Mouse (Mus musculus): Measurements from ENCODE around the gene 4930442H23Rik. TPM values are rescaled to one million over a fixed set of nuclear protein-coding genes. Genes with fewer than 3 reads are reported as not detected.

The 4930442H23Rik gene
- total RNA-seq, 2 experiments from 2014 or later: not detected

DNA sequence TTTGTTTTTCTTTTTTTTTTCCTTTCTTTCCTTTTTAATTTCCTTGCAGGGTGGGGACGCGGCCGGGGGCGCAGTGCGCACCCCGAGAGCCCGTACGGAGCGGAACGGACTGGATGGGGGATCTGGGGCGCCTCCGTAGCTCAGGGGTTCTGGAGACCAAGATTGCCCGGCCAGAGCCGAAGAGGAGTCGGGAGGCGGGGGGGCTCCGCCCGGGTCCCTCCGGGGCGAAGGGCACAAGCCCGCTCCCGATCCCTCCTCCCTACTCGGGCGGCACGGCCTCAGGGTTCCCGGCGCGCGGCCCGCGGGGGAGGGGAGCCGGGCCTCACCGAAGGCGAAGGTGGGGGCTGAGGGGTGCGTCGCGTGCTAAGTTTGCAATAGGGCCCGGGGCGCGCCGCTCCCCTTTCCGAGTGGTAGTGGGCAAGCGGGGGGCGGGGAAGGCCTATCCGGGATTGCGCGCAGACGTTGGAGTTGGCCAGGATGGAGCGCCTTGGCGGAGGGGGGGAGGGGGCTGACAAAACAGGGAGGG, 46.9 kb downstream of the 4930442H23Rik start:
- intact Hi-C loops (cut with DNase I): no loop called here

DNA sequence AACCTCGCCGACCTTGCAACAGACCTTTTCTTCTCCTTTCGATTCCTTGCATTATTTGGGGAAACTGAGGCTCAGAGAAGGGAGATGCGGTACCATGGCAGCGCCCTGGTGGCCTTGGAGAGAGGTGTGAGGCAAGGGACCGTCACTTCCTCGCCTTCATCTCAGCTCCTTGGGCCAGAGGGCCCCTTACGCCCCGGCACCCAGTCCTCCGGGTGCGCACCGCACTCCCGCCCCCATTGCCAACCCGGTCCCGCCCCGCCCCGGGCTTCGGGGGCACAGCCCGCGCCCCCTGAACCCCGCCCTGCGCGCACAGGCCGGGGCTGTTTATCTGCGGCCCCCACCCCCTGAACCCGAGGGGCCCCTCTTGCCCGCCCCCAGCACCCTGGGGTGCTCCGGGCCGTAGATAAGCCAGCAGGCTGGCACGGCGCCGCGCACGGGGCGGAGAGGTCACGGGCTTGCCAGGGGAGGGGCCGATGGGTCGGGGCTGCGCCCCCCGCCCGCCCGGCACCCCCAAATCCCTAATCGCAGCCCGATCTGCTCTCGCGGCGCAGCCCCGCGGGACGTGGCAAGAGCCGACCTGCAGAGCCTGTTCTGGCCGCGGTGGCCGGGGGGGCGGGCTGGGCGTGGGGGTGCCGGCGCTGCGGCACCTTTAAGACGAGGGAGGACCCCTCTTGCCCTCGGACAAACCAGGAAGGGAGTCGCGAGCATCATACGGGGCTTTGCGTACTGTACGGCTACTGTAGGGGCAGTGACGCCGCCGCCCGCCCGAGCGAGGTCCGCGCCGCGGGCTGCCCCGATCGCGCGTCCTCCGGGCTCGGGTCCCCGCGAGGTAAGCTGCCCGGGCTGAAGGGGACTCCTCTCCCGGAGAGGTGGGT, 47.6 kb downstream of the 4930442H23Rik start:
- intact Hi-C loops (cut with DNase I): loop anchor here (2.0 kb wide), 1 partner anchor 31 kb away; the partner anchor contains the start of gene Map2k2
- peak; percentile 71 for DNase-seq (ENCODE audit: low spot score)

More for the DNA sequence above, 46.9 kb downstream of the 4930442H23Rik start:
- DNase-seq (ENCODE audit: low spot score): peak; percentile 70

DNA sequence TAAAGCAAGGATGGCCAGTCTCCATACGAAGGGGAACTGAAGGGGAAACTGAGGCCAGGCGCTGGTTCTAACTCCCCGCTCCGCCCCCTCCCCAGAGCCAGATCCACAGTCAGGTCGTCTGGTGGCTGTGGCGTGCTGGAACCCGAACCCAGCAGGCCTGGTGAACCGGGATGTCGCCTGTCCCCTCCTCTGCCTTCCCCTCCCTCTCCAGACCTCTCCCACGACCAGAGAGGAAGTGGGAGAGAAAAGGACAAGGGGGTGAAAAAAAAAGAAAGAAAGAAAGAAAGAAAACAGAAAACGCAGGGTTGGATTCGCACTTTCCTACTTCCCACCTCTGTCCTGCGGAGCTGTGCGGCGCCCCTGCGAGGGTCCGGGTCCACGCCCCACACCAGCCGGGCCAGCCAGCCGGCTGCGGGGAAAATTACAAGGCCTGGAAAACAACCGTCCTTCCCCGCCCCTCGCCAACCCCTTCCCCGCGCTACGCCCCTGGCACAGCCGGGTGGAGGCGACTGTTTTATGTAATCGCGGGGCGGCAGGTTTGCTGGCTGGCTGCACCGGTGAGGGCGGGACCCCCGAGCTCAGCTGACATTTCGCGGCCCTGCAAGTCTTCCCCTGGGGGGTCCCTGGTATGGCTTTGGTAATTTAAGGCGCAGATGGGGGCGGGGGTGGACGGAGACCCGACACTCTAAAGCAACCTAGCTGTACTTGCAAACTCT, 48.5 kb downstream of the 4930442H23Rik start, which contains the start of gene Zbtb7a:
Zbtb7a (plus strand) TSS at position 255 of the 716 bp plus-strand sequence.
- DNase-seq (ENCODE audit: low spot score): no peak
- intact Hi-C loops (cut with DNase I): loop anchor here (2.0 kb wide), 1 partner anchor 30 kb away; the partner anchor contains the start of gene Map2k2

DNA sequence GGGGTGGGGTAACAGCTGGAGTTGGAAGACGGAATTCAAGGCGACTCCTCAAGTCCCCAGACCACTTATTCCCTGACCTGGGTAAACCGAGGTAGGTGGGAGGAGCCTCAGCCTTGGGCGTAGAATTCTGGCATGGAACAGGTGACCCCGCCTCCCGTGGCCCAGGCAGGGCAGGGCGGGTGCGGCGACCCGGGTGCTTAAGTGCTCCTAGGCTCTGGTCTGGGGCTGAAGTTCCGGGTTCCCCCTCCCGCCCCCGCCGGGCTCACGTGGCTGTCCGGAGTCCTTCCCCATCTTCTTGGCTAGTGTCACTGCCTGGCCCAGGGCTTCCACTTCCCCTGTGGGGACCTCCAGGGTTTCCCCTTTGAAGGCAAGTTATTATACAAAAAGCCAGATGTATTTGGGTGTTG, 49.5 kb downstream of the 4930442H23Rik start:
- intact Hi-C loops (cut with DNase I): loop anchor here (2.0 kb wide), 1 partner anchor 29 kb away; the partner anchor contains the start of gene Map2k2
- DNase-seq (ENCODE audit: low spot score): peak; percentile 73

Other genes starting within 250 kb of the 4930442H23Rik start
- under 1 TPM; 0.13 to 0.34 TPM for gene Gng7, start 168.9 kb downstream of the 4930442H23Rik start, total RNA-seq (2021)
- gene Diras1, start 158.2 kb downstream of the 4930442H23Rik start, total RNA-seq (2021): not detected
- gene Slc39a3, start 146.4 kb downstream of the 4930442H23Rik start, total RNA-seq (2021): 10 to 100 TPM; 14.0 to 14.3 TPM
- 10 to 100 TPM; 86.7 to 93.2 TPM for gene Sgta, start 123.7 kb downstream of the 4930442H23Rik start, total RNA-seq (2021)
- gene Thop1, start 113.8 kb downstream of the 4930442H23Rik start, total RNA-seq (2021): 10 to 100 TPM; 12.3 to 13.2 TPM
- 1 to 10 TPM in 1 of 2 experiments, under 1 TPM in 1; 0.87 to 1.2 TPM for gene Creb3l3, start 85.0 kb downstream of the 4930442H23Rik start, total RNA-seq (2021)
- gene Map2k2, start 77.9 kb downstream of the 4930442H23Rik start, total RNA-seq (2021): 100 to 1,000 TPM; 122 to 123 TPM
- gene Zbtb7a, start 48.6 kb downstream of the 4930442H23Rik start, total RNA-seq (2021): 10 to 100 TPM; 34.5 to 42.2 TPM
- 10 to 100 TPM; 15.6 to 17.4 TPM for gene Pias4, start 15.9 kb downstream of the 4930442H23Rik start, total RNA-seq (2021)
- 1,000 to 10,000 TPM in 1 of 2 experiments, 100 to 1,000 TPM in 1; 925 to 1,035 TPM for gene Eef2, start 7.2 kb downstream of the 4930442H23Rik start, total RNA-seq (2021)
- 10 to 100 TPM; 26.4 to 28.7 TPM for gene Dapk3, start 844 bp downstream of the 4930442H23Rik start, total RNA-seq (2021)
- 10 to 100 TPM in 1 of 2 experiments, 1 to 10 TPM in 1; 6.9 to 13.4 TPM for gene Nmrk2, start 18.2 kb upstream of the 4930442H23Rik start, total RNA-seq (2021)
- under 1 TPM; 0.05 to 0.06 TPM for gene Atcay, start 47.0 kb upstream of the 4930442H23Rik start, total RNA-seq (2021)
- 1 to 10 TPM; 2.2 to 2.8 TPM for gene Zfr2, start 49.3 kb upstream of the 4930442H23Rik start, total RNA-seq (2021)
- under 1 TPM; 0.42 to 0.61 TPM for gene Matk, start 69.1 kb upstream of the 4930442H23Rik start, total RNA-seq (2021)
- 10 to 100 TPM; 93.8 to 96.6 TPM for gene Mrpl54, start 83.1 kb upstream of the 4930442H23Rik start, total RNA-seq (2021)
- gene Apba3, start 83.1 kb upstream of the 4930442H23Rik start, total RNA-seq (2021): 100 to 1,000 TPM in 1 of 2 experiments, 10 to 100 TPM in 1; 98.4 to 123 TPM
- not detected for gene Tjp3, start 107.7 kb upstream of the 4930442H23Rik start, total RNA-seq (2021)
- gene Pip5k1c, start 109.1 kb upstream of the 4930442H23Rik start, total RNA-seq (2021): 10 to 100 TPM; 30.0 to 33.7 TPM
- 10 to 100 TPM; 13.5 to 16.6 TPM for gene Cactin, start 137.3 kb upstream of the 4930442H23Rik start, total RNA-seq (2021)
- gene Tbxa2r, start 144.9 kb upstream of the 4930442H23Rik start, total RNA-seq (2021): 1 to 10 TPM; 4.8 to 5.7 TPM
- gene Gipc3, start 159.4 kb upstream of the 4930442H23Rik start, total RNA-seq (2021): 1 to 10 TPM; 4.8 to 5.4 TPM
- gene Hmg20b, start 166.6 kb upstream of the 4930442H23Rik start, total RNA-seq (2021): 10 to 100 TPM; 68.7 to 70.2 TPM
- 10 to 100 TPM; 12.5 to 13.7 TPM for gene Mfsd12, start 173.6 kb upstream of the 4930442H23Rik start, total RNA-seq (2021)
- gene 4930404N11Rik, start 182.0 kb upstream of the 4930442H23Rik start, total RNA-seq (2021): 1 to 10 TPM in 1 of 2 experiments, under 1 TPM in 1; 0.78 to 1.2 TPM
- gene Fzr1, start 194.7 kb upstream of the 4930442H23Rik start, total RNA-seq (2021): 10 to 100 TPM; 27.7 to 32.3 TPM
- 10 to 100 TPM; 52.0 to 56.2 TPM for gene Dohh, start 200.6 kb upstream of the 4930442H23Rik start, total RNA-seq (2021)
- under 1 TPM; 0.61 to 0.78 TPM for gene Gm48551, start 200.6 kb upstream of the 4930442H23Rik start, total RNA-seq (2021)
- gene Gm48552, start 205.2 kb upstream of the 4930442H23Rik start, total RNA-seq (2021): under 1 TPM in 1 of 2 experiments, not detected in 1; 0.70 TPM
- 1 to 10 TPM; 2.0 TPM for gene Smim24, start 209.2 kb upstream of the 4930442H23Rik start, total RNA-seq (2021)